Mouse (Mus musculus) erythroid progenitor cell, adult 5-6 weeks (primary cell): Measurements from ENCODE around the gene Atp23. TPM values are rescaled to one million over a fixed set of nuclear protein-coding genes. Genes with fewer than 3 reads are reported as not detected.

Experiments
- ATAC-seq: replicated peaks from 2 replicates; pipeline ENCODE4 v1.8.0; 2016; ENCODE audit warnings: moderate number of reproducible peaks, mild to moderate bottlenecking, moderate TSS enrichment, inconsistent platforms; ENCODE audit not compliant: poor library complexity, low FRiP score, severe bottlenecking
- total RNA-seq, 2 experiments: library from RNA; stranded (forward) in 1 of 2; stranded (reverse) in 1 of 2; fragments of 150-400 nt in 1 of 2; fragments of 186-747, 209-891 nt in 1 of 2; gene quantifications; 2 replicates each; pipeline versions ENCODE4 v1.2.3 to v1.2.4; 2015 to 2017; ENCODE audit warnings: low replicate concordance in 2 of 2

The Atp23 gene
- 3.6 TPM in 1 of 2 replicates, not detected in the other for total RNA-seq (2015; ENCODE audit: low replicate concordance)
- 0.51 and 1.7 TPM in 2 replicates for total RNA-seq (2017; ENCODE audit: low replicate concordance)

DNA sequence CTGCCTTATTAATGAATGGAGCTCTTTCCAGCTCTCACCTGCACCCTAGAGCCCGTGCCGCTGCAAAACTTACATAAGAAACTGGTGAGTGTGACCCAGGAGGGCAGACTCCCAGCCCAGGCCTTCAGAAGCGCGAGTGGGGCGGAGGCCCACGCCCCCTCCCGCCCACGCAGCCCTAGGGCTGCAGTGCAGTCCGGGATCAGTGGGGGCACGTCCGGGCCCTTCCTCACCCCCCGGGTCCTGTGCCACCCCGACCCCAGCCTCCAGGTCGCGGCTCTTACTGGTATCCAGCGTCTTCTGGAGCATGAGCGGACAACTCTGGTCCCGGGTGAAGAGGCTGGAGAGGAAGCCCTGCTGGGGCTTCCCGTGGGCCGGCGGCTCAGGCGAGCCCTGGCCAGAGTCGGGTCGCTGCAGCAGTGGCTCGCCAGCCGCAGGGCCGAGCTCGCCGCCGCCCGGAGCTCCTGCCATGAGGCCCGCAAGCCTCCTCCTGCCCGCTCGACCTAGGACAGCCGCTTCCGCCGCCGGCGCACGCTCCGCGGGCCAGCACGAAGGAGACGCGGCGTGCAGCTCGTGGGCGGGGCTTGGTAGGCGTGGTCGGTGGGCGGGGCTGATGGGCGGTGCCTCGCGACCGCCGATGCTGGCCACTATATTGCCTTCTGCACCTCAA, at the start of gene Atp23:
TSS of gene Atp23 (minus strand) at position 535 of the 667 bp plus-strand sequence.
- ATAC-seq, result peak; percentile 62

- no peak for ATAC-seq
Measured at GRCm38 (mm10) chr10:126950572-126950971, 49.4 kb upstream of the Atp23 start.

GRCm38 (mm10) chr10:126949824-126950223, 48.7 kb upstream of the Atp23 start:
- ATAC-seq, result no peak

DNA sequence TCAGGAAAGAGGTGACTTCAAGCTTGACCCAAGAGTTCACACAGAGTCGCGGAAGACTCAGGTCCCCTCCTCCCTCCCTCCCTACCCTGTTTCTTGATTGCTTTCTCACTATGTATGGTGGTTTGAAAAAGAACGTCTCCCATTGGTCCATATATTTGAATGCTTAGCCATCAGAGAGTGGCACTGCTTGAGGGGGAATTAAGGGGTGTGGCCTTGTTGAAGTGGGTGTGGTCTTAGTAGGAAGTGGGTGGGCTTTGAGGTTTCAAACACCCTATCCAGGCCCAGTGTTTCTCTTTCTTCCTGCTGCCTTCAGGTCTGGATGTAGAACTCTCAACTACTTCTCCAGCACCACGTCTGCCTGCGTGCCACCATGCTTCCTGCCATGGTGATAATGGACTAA, 44.4 kb upstream of the Atp23 start:
- ATAC-seq, result no peak

DNA sequence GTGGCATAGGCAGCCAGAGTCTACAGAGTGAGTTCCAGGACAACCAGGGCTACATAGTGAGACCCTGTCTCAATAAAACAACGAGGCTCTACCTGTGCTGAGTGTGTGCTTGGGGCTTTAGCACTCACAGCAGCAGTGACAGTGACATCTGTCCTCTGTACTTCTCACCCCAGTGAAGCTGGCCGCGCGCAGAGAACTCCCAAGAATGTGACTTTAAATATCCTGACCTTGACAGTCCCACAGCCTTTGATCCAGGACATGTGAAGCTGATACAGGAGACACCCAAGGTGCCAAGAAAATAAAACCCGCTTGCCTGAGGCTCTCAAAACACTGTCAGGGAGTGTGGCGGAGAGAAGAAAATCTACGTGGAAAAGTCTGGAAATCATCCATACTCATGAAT, 39.8 kb upstream of the Atp23 start:
- no peak for ATAC-seq

DNA sequence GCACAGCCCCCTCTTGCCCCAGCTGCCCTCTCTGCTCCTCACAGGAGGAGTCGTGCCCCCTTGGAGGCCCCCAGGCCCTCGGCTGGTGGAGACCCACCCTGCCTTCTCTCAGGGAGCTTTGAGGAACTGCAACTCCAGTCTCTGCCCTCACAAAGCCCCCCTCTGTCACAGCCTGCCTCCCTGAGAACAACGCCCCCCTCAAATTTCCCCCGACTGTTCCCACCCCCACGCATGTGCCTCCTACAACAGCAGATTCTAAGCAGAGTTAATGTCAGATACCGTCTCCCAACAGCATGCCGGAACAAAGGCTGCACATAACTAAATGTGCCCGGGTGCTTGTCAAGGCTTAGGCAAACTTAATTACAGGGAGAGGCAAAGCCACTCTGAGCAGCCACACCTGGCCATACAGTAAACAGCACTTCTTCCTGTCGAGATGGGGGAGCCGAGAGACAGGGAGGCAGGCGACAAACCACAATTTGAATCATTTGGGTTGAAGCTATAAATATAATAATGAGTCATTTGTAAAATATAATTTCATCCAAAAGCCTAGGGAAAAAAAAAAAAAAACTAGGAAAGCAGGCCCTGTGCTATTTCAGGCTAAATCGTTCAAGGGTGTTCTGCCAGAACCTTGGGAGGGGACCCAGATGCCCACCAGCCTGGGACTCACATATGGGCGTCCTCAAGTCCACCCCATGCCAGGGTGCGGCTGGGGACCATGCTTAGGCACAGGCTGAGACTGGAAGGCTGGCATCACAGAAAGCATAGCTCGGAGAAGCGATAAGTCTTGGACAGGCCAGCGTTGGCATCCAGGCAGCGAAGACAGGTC, 34.6 kb upstream of the Atp23 start:
- no peak for ATAC-seq

GRCm38 (mm10) chr10:126935121-126935520, 34.0 kb upstream of the Atp23 start:
- no peak for ATAC-seq

- ATAC-seq, result no peak
Measured at GRCm38 (mm10) chr10:126934561-126934960, 33.4 kb upstream of the Atp23 start.

- ATAC-seq, result no peak
Measured at GRCm38 (mm10) chr10:126931760-126932139, 30.6 kb upstream of the Atp23 start.

DNA sequence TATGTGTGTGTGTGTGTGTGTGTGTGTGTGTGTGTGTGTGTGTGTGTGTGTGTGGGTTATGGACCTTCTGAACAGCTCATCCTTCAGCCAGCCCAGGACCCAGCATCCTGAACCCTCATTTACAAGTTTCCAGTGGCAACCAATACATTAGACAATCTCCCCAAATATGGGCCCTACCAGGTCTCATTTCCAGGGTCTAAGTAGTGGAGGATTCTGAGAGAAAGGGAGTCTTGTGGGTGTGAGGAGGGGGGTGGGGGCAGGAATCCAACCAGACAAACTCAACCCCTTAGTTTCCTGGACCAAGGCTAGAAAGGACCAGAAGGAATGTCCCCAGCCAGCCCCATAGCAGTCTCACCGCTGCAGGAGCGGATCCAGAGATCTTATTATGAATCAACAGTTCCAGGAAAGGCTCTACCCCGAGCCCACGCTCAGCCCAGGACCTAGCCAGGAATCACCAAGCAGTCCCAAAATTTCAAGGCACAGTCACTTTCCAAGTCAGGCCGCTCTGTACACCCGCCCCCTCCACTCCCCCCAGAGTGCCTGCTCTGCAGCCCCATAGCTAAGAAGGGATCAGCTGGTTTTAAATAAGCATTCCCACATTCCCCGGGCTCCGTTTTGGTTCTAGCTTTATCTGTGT, 30.1 kb upstream of the Atp23 start:
- no peak for ATAC-seq

DNA sequence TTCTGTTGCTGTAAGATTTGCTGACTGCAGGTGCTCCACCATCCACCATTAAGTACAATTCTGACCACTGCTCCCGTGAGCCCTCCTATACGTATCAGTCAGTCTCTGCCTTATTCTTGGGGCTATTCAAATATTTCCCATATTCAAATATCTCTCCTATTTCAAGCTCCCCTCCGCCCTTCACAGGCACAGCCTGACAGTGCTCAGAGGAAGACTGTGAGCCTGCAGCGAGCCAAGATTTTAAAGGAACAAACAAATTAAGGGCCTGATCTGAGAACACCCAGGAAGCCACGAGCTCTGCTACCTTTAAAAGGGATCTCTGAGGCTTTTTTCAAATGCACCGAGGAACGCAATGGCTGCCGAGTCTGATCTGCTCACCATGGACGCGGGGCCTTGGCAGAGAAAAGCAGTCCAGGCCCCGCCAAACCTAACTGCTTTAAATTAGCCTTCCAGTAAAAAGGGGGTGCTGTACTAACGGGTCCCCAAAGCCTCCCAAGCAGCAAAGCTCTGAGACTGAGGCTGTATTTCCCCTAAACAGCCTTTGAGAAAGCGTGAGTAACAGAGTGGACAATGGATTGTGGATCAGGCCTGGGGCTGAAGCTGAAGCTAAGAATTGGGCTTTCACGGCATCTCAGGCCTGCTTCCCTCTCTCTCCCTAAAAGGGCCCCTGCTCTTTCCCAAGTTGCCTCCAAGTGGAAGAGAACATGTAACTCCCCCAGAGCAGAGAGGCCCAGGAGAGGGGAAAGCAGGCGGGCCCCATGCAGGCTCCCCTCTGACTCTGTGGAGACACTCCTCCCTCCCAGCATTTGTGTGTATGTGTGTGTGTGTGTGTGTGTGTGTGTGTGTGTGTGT, 29.3 kb upstream of the Atp23 start:
- no peak for ATAC-seq

DNA sequence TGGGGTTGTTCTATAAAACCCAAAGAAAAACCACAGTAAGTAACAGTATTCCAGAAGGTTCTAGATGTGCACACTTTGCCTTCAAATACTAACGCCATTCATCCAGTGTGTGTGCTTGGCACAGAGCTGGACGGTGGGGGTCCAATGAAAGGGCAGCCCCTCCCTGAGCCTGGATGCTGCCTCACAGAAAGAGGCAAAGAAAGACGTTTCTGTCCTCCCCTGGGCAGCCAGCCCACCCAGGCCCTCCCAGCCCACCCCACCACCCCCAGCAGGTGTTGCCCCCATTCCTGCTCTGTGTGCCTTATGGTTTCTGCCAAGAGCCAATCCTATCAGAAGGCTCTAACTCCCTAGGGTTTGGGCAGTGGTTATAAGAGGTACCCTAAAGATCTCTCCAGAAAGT, 28.4 kb upstream of the Atp23 start:
- no peak for ATAC-seq

DNA sequence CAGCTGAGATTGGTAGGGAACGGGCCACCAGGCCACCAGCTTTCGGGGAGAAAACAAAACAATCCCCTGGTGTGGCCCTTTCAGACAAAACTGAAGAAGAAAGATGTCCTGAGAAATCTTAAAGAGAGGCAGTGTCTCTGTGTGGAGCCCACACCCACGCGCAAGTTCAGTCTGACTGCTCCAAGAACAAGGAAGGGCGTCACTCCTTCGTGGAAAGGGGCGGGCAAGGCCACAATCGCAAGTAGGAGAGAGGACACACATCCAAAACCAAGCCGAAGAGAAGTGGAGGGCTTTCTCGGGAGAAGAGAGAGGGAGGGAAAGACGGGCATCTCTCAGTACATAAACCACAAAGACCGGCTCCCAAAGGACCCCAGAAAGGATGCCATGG, 27.7 kb upstream of the Atp23 start:
- ATAC-seq, result no peak

DNA sequence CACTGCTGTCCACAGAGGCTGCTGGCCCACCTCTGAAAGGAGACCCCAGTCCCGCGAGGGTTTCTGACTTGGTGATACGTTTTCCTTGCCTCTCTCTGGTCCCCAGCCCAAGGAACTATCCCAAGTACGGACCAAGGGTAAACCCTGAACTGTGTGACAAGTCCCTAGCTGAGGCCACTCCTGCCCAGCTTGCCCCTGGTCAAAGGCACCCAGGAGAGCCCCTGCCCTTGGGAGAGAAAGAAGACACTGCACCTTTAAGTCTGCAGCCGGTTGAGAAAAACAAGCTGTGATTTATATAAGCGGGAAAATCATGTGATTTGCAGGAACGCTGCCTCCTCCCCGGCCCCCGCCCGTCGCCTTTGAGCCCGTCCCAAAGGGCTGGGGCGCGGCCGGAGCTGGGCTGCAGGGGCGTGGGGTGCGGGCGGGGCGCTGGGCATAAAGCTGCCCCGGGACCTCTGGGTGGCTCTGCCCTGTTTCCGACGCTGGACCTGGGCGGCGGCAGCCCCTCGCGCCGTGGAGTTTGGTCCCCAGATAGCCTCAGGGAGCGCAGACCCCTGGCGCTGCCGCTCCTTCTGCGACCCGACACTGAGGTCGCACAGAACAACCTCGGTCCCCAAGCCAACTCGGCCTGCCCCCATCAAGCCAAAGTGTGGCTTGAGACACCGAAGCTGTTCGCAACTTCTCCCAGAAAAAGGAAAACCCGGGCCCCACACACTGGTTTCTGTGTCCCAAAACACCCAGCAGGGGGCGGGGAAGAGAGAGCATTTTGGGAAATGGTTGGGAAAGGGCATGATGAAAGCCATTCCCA, 27.1 kb upstream of the Atp23 start:
- no peak for ATAC-seq

DNA sequence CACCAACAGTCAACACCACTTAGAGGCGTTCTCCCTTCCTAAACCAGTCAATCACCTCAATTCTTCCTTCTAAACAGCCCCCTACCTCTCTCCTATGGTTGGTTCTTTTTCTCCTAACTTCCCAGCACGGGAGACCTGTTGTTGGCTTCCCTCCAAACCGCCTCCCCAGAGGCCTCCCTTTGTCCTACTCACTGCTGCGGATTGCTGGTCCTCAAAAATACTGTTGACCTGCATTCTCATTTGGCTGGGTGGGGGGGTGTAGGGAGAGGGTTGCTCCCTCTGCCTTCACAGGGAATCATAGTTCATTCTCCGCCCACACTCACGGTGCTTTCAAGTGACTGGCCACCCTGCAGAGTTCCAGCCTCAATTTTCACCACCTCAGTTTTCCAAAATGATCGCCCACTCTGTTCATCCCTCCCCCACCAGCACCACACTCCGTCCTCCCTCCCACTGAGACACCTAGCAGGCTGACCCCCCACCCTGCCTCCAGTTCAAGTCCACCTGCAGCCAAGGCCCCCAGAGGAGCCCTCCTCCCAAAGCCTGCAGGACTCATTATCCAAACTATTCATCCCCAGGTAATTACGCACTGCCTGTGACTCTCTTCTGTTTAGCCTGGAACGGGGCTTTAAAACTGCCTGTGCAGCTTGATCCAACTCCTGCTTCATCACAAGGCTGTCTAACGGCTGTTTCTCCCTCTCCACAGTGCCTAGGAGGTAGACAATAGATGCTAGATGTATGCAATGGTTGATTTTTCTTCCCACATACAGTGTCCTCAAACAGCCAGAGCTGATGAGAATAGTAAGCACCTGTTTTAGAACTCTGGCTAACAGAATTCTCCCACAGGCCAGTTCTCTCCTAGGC, 26.2 kb upstream of the Atp23 start:
- no peak for ATAC-seq

DNA sequence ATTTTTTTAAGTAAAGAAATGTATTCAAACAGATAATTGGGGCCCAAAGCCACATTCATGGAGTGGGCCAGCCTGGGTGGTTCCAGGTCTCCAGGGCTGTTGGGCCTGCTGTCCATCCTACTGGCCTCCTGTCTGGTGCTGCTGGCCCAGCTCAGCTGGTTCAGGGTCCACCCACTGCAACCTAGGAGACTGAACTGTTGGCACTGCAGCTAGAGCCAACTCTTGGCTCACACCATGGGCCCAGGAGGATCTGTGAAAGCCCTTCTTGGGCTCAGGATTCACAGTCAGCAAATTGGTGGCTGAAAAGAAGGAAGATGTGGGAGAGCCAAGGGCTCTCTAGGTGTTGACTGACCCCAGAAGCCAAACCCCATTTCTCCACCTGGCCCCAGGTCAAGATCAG, 24.2 kb upstream of the Atp23 start:
- ATAC-seq, result no peak

GRCm38 (mm10) chr10:126924087-126924486, 22.9 kb upstream of the Atp23 start:
- no peak for ATAC-seq

- ATAC-seq, result no peak
Measured at GRCm38 (mm10) chr10:126920220-126920619, 19.1 kb upstream of the Atp23 start.
